Comparison of ENCODE assay signal across 8 mouse cellular contexts in genomic region chr3:130945396-130945795, GRCm38 (mm10).
DNase-seq lines count a peak whose midpoint lies in the region; ATAC-seq and TF ChIP-seq lines count a peak whose summit lies in the region.

No protein-coding gene starts in this region.

- no peak for DNase-seq in liver, embryonic 11.5 days (ENCODE audit: low spot score)
- no peak for DNase-seq in liver
- no peak for DNase-seq in T-cell, adult 2 months (ENCODE audit: low spot score)
- no peak for DNase-seq in adrenal gland, postnatal 10 days
- DNase-seq in kidney, postnatal 14 days, result no peak

- H3K27me3 ChIP-seq in liver, embryonic 11.5 days (replicated peaks; ENCODE audit: control insufficient read depth, insufficient read depth, low read length), result no peaks in the 10 kb centered on the region
- 0 out of 2 replicates have a peak, but pooled peaks cover 8% of the 10 kb centered on the region for H3K27me3 ChIP-seq in forebrain, embryonic 13.5 days
- H3K27me3 ChIP-seq in intestine, postnatal 0 days (replicated peaks; ENCODE audit: control insufficient read depth, insufficient read depth, low read length), result no peaks in the 10 kb centered on the region
- no peaks in the 10 kb centered on the region for H3K27me3 ChIP-seq in stomach, embryonic 15.5 days (replicated peaks)

- no peak overlapping the region for H3K27ac ChIP-seq in liver, embryonic 11.5 days (ENCODE audit: low read depth, low read length)
- H3K27ac ChIP-seq in forebrain, embryonic 13.5 days, result peak overlapping the region; percentile 86
- H3K27ac ChIP-seq in intestine, postnatal 0 days (ENCODE audit: low read depth, low read length), result no peak overlapping the region
- no peak overlapping the region for H3K27ac ChIP-seq in stomach, embryonic 15.5 days

- no peaks in the 10 kb centered on the region for H3K9me3 ChIP-seq in liver, embryonic 11.5 days (ENCODE audit: control insufficient read depth, low read length)
- no peaks in the 10 kb centered on the region for H3K9me3 ChIP-seq in forebrain, embryonic 13.5 days (replicated peaks)
- no peaks in the 10 kb centered on the region for H3K9me3 ChIP-seq in intestine, postnatal 0 days (ENCODE audit: control insufficient read depth)
- no peaks in the 10 kb centered on the region for H3K9me3 ChIP-seq in stomach, embryonic 15.5 days

- no peak overlapping the region for H3K9ac ChIP-seq in liver, embryonic 11.5 days (ENCODE audit: low read depth, low read length)
- H3K9ac ChIP-seq in forebrain, embryonic 13.5 days, result peak overlapping the region; percentile 67; the same call in 1 of the 2 replicates
- H3K9ac ChIP-seq in intestine, postnatal 0 days (ENCODE audit: low read depth, low read length), result no peak overlapping the region
- no peak overlapping the region for H3K9ac ChIP-seq in stomach, embryonic 15.5 days

- no peaks in the 10 kb centered on the region; the same call in 1 of the 2 replicates for H3K4me1 ChIP-seq in liver, embryonic 11.5 days (replicated peaks; ENCODE audit: control insufficient read depth, insufficient read depth, low read length)
- H3K4me1 ChIP-seq in forebrain, embryonic 13.5 days, result peaks cover 27% of the 10 kb centered on the region
- 0 out of 2 replicates have a peak, but pooled peaks cover 3% of the 10 kb centered on the region for H3K4me1 ChIP-seq in intestine, postnatal 0 days (replicated peaks; ENCODE audit: control insufficient read depth, insufficient read depth, low read length)
- peaks cover 13% of the 10 kb centered on the region; the same call in 1 of the 2 replicates for H3K4me1 ChIP-seq in stomach, embryonic 15.5 days

- H3K4me2 ChIP-seq in liver, embryonic 11.5 days, result peak overlapping the region; percentile 66
- H3K4me2 ChIP-seq in forebrain, embryonic 13.5 days, result peak overlapping the region; percentile 68
- peak overlapping the region; percentile 80; the same call in 1 of the 2 replicates for H3K4me2 ChIP-seq in intestine, postnatal 0 days (replicated peaks; ENCODE audit: low read depth)
- H3K4me2 ChIP-seq in stomach, embryonic 15.5 days, result peak overlapping the region; percentile 74

- no peak for ATAC-seq in liver, embryonic 11.5 days (replicated peaks; ENCODE audit: low FRiP score)
- ATAC-seq in forebrain, embryonic 13.5 days, result no peak
- no peak for ATAC-seq in intestine, postnatal 0 days
- ATAC-seq in stomach, embryonic 15.5 days (ENCODE audit: insufficient read depth, low FRiP score, low read depth), result no peak

- no peak overlapping the region for H3K4me3 ChIP-seq in liver, embryonic 11.5 days (ENCODE audit: low read depth, low read length)
- peak overlapping the region; percentile 36 for H3K4me3 ChIP-seq in forebrain, embryonic 13.5 days
- H3K4me3 ChIP-seq in intestine, postnatal 0 days (ENCODE audit: low read depth, low read length), result no peak overlapping the region
- peak overlapping the region; percentile 35; the same call in 1 of the 2 replicates for H3K4me3 ChIP-seq in stomach, embryonic 15.5 days (replicated peaks)

- 24% methylated on average over 7 of the region's 7 CpGs for WGBS in liver, embryonic 11.5 days
- WGBS in forebrain, embryonic 13.5 days, result 3% methylated on average over 7 of the region's 7 CpGs
- 37% methylated on average over 7 of the region's 7 CpGs for WGBS in intestine, postnatal 0 days
- WGBS in stomach, embryonic 15.5 days, result 41% methylated on average over 7 of the region's 7 CpGs

- H3K36me3 ChIP-seq in liver, embryonic 11.5 days (ENCODE audit: control insufficient read depth, insufficient read depth, low read length), result no peaks in the 10 kb centered on the region
- H3K36me3 ChIP-seq in forebrain, embryonic 13.5 days (ENCODE audit: poor library complexity, severe bottlenecking), result no peaks in the 10 kb centered on the region
- no peaks in the 10 kb centered on the region for H3K36me3 ChIP-seq in intestine, postnatal 0 days (ENCODE audit: control insufficient read depth, insufficient read depth)
- H3K36me3 ChIP-seq in stomach, embryonic 15.5 days, result no peaks in the 10 kb centered on the region

- TF ChIP-seq CTCF in intestine, postnatal 0 days (IDR thresholded peaks at IDR 0.05; ENCODE audit: low read depth), result no peak

Comparison
In these comparisons a context has a peak if more than half of its experiments do, and no peak if none do; other contexts are left out.
1. H3K4me3 ChIP-seq: peak in forebrain, embryonic 13.5 days (single experiment) and stomach, embryonic 15.5 days (single experiment); none in liver, embryonic 11.5 days (single experiment) and intestine, postnatal 0 days (single experiment).
2. Peak in every context shown above with its lines, with median percentiles within 50 percentile points of each other: H3K4me2 ChIP-seq.